Mouse (Mus musculus) lung, embryonic 16.5 days (tissue): ENCODE results near the gene Trio. TPM values are rescaled to one million over a fixed set of nuclear protein-coding genes. Genes with fewer than 3 reads are reported as not detected.

Experiments used
- ATAC-seq: fragments of 200-750 bp; cut with Nextera tagmentation; 2 replicates; pipeline ENCODE4 v1.8.0; 2017; ENCODE audit warnings: low read depth, mild to moderate bottlenecking, moderate library complexity
- H3K27ac ChIP-seq: fragments of 300-500 bp; sonication (generic); 2 replicates; pipeline ENCODE4 v1.5.1; 2014; ENCODE audit warnings: mild to moderate bottlenecking, control low read depth, low read length
- H3K27me3 ChIP-seq: fragments of 300-500 bp; sonication (generic); 2 replicates; pipeline ENCODE4 v1.6.1; 2014; ENCODE audit warnings: low read depth, low read length, mixed read lengths; ENCODE audit not compliant: control insufficient read depth, insufficient read depth
- H3K36me3 ChIP-seq: fragments of 300-500 bp; sonication (generic); 2 replicates; pipeline ENCODE4 v1.6.1; 2014; ENCODE audit warnings: low read length; ENCODE audit not compliant: control insufficient read depth, insufficient read depth
- H3K4me1 ChIP-seq: fragments of 300-500 bp; sonication (generic); replicated peaks from 2 replicates; pipeline ENCODE4 v1.6.1; 2014; ENCODE audit warnings: low read length, mixed read lengths; ENCODE audit not compliant: control insufficient read depth, insufficient read depth
- H3K4me2 ChIP-seq: fragments of 300-500 bp; sonication (generic); 2 replicates; pipeline ENCODE4 v1.6.1; 2014; ENCODE audit warnings: low read depth, low read length, control low read depth
- H3K4me3 ChIP-seq: fragments of 300-500 bp; sonication (generic); 2 replicates; pipeline ENCODE4 v1.5.1; 2014; ENCODE audit warnings: mild to moderate bottlenecking, low read length, control low read depth
- H3K9ac ChIP-seq: fragments of 300-500 bp; sonication (generic); 2 replicates; pipeline ENCODE4 v1.6.1; 2014; ENCODE audit warnings: low read length, control low read depth
- H3K9me3 ChIP-seq: fragments of 300-500 bp; sonication (generic); 2 replicates; pipeline ENCODE4 v1.6.1; 2016; ENCODE audit warnings: low read length; ENCODE audit not compliant: control insufficient read depth
- WGBS: fragments of 180-500 bp; shearing (Covaris S2); extraction: QIAGEN DNeasy Blood & Tissue Kit; methylation state at CpG from one replicate; pipeline ENCODE4 v1.1.7; 2014; 5-methylcytosine and 5-hydroxymethylcytosine counted together
- polyA plus RNA-seq: library from polyadenylated mRNA; unstranded; fragments of >200 nt; fragmentation: Nextera tagmentation; extraction: Ambion mirVana; gene quantifications from 2 replicates; pipeline ENCODE4 v1.2.1, GENCODE M21; 2015

The Trio gene
- polyA plus RNA-seq, 1 experiment from 2014 or later: 16.4 TPM

- Histone ChIP-seq H3K27me3 (no peaks in the 10 kb centered on the region), H3K36me3 (no peaks in the 10 kb centered on the region), H3K9ac (no peak overlapping the region), H3K4me1 (peaks cover 13% of the 10 kb centered on the region), H3K27ac (no peak overlapping the region), H3K9me3 (no peaks in the 10 kb centered on the region), H3K4me2 (no peak overlapping the region), H3K4me3 (no peak overlapping the region)
- WGBS: 69% methylated on average over 9 of the region's 9 CpGs
- no peak for ATAC-seq
Measured at GRCm38 (mm10) chr15:27918798-27919197, 106.8 kb downstream of the Trio start.

GRCm38 (mm10) chr15:27916204-27916603 lies 109.4 kb downstream of the Trio start:
- no peak overlapping the region for H3K4me3 ChIP-seq
- H3K27me3 ChIP-seq: no peaks in the 10 kb centered on the region
- H3K4me2 ChIP-seq: no peak overlapping the region
- no peaks in the 10 kb centered on the region for H3K4me1 ChIP-seq
- no peak overlapping the region for H3K27ac ChIP-seq
- no peak for ATAC-seq
- H3K36me3 ChIP-seq: no peaks in the 10 kb centered on the region
- no peaks in the 10 kb centered on the region for H3K9me3 ChIP-seq
- H3K9ac ChIP-seq: no peak overlapping the region
- WGBS: 62% methylated on average over 4 of the region's 4 CpGs

- WGBS: 67% methylated on average over 3 of the region's 3 CpGs
- no peaks in the 10 kb centered on the region for H3K9me3 ChIP-seq
- H3K9ac ChIP-seq: no peak overlapping the region
- ATAC-seq: no peak
- no peaks in the 10 kb centered on the region for H3K36me3 ChIP-seq
- no peak overlapping the region for H3K27ac ChIP-seq
- H3K27me3 ChIP-seq: no peaks in the 10 kb centered on the region
- H3K4me3 ChIP-seq: no peak overlapping the region
- H3K4me2 ChIP-seq: no peak overlapping the region
- no peaks in the 10 kb centered on the region for H3K4me1 ChIP-seq
Measured at GRCm38 (mm10) chr15:27913013-27913412, 112.6 kb downstream of the Trio start.

- WGBS: 79% methylated on average over 9 of the region's 9 CpGs
- no peak overlapping the region for H3K4me2 ChIP-seq
- no peak overlapping the region for H3K27ac ChIP-seq
- ATAC-seq: no peak
- H3K4me1 ChIP-seq: peaks cover 6% of the 10 kb centered on the region
- H3K27me3 ChIP-seq: no peaks in the 10 kb centered on the region
- no peak overlapping the region for H3K4me3 ChIP-seq
- no peak overlapping the region for H3K9ac ChIP-seq
- H3K9me3 ChIP-seq: no peaks in the 10 kb centered on the region
- no peaks in the 10 kb centered on the region for H3K36me3 ChIP-seq
Measured at GRCm38 (mm10) chr15:27911196-27911595, 114.5 kb downstream of the Trio start.

DNA sequence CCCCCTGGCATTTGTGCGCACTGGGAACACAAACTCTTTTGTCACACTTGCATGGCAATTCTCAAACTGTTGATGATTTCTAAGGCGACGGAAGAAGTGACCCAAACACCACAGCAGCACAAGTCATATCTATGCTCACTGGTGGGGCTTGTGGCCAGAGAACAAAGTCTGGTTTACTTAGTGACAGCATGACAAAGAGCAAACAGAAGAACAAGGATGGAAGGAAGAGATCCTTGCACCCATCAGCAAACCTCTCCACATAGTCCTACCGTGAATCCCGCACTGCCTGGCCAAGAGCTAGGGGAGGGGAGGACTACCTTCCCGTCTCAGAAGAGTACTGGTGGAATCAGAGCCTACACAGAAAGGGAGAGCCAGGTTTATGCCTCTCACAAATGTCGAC lies 115.5 kb downstream of the Trio start:
- no peak overlapping the region for H3K27ac ChIP-seq
- H3K4me1 ChIP-seq: peaks cover 6% of the 10 kb centered on the region
- H3K9ac ChIP-seq: no peak overlapping the region
- no peaks in the 10 kb centered on the region for H3K9me3 ChIP-seq
- H3K27me3 ChIP-seq: no peaks in the 10 kb centered on the region
- no peak overlapping the region for H3K4me2 ChIP-seq
- no peaks in the 10 kb centered on the region for H3K36me3 ChIP-seq
- no peak overlapping the region for H3K4me3 ChIP-seq
- WGBS: 76% methylated on average over 7 of the region's 7 CpGs
- ATAC-seq: no peak

DNA sequence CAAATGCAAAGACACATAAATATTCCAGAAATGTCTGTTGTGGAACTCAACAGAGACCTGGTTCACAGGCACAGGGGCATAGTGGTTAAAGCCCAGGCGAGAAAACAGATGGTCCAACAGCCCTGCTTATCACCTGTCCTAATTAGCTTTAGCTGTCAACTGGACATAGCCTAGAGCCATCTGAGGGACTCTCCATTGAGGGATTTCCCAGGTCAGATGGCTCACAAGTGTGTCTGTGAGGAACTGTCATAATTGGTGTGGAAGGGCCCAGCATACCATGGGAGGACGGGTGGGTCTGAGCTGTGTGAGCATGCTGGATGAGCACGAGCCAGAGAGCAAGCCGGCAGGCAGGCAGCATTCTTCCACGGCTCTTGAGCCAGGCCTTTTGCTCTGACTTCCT lies 118.0 kb downstream of the Trio start:
- Histone ChIP-seq H3K27me3 (no peaks in the 10 kb centered on the region), H3K9me3 (no peaks in the 10 kb centered on the region), H3K27ac (no peak overlapping the region), H3K9ac (no peak overlapping the region), H3K36me3 (no peaks in the 10 kb centered on the region), H3K4me2 (no peak overlapping the region), H3K4me3 (no peak overlapping the region), H3K4me1 (peaks cover 6% of the 10 kb centered on the region)
- ATAC-seq: no peak
- WGBS: 51% methylated on average over 5 of the region's 5 CpGs

DNA sequence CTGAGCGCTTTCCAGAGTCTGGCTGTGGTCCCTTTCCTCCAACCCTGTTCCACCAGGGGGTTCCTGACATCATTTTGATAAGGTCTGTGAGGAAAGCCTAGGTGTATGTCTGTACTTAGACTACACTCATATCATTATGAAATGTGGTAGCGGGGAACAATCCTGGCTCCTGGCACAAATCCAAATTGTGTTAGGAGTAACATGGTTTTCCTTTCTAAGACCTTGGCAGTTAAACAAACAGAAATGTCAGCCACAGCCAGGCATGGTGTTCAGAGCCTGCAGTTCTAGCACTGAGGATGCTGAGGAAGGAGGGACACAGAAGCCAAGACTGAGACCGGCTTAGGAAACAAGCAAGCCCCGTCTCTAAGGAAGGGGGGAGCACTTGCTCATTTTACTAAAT lies 119.2 kb downstream of the Trio start:
- ATAC-seq: no peak
- H3K27me3 ChIP-seq: no peaks in the 10 kb centered on the region
- H3K4me3 ChIP-seq: no peak overlapping the region
- 37% methylated on average over 4 of the region's 4 CpGs for whole genome bisulfite sequencing
- H3K4me2 ChIP-seq: no peak overlapping the region
- peaks cover 3% of the 10 kb centered on the region; the same call in 1 of the 2 replicates for H3K36me3 ChIP-seq
- no peak overlapping the region for H3K27ac ChIP-seq
- H3K9ac ChIP-seq: no peak overlapping the region
- no peaks in the 10 kb centered on the region for H3K9me3 ChIP-seq
- peaks cover 6% of the 10 kb centered on the region for H3K4me1 ChIP-seq

DNA sequence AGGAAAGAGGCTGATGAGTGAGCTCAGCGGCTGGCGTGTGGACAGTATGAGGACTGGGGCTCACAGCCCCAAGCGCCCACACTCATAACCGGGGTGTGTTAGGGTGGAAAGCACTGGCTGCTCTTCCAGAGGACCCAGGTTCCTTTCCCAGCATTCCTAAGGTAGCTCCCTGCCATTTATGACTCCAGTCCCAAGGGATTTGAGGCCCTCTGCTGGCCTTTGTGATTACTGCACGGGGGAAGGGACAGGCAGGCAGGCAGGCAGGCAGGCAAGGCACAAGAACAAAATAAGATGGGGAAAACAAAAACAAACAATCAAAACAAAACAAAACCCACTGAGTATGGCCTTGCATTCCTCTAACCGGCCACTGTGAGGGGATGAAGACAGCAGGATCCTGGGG lies 120.3 kb downstream of the Trio start:
- H3K9ac ChIP-seq: no peak overlapping the region
- H3K9me3 ChIP-seq: no peaks in the 10 kb centered on the region
- H3K36me3 ChIP-seq: peaks cover 10% of the 10 kb centered on the region; the same call in 1 of the 2 replicates
- 72% methylated on average over 6 of the region's 6 CpGs for WGBS
- ATAC-seq: 0 out of 2 replicates have a peak, but pooled peaks have one; percentile 16
- H3K27me3 ChIP-seq: no peaks in the 10 kb centered on the region
- no peak overlapping the region for H3K27ac ChIP-seq
- no peak overlapping the region for H3K4me3 ChIP-seq
- no peak overlapping the region for H3K4me2 ChIP-seq
- peaks cover 6% of the 10 kb centered on the region for H3K4me1 ChIP-seq

- WGBS: 75% methylated on average over 16 of the region's 16 CpGs
- Histone ChIP-seq H3K9me3 (no peaks in the 10 kb centered on the region), H3K9ac (no peak overlapping the region), H3K4me3 (no peak overlapping the region), H3K36me3 (peaks cover 14% of the 10 kb centered on the region; the same call in 1 of the 2 replicates), H3K27ac (no peak overlapping the region), H3K4me2 (no peak overlapping the region), H3K4me1 (peaks cover 6% of the 10 kb centered on the region), H3K27me3 (no peaks in the 10 kb centered on the region)
- ATAC-seq: no peak
Measured at GRCm38 (mm10) chr15:27904346-27905005, 121.2 kb downstream of the Trio start.
